Mouse (Mus musculus): Measurements from ENCODE around the gene Mt4. TPM values are rescaled to one million over a fixed set of nuclear protein-coding genes. Genes with fewer than 3 reads are reported as not detected.

Gene Mt4
- polyA plus RNA-seq (2012; ENCODE audit: insufficient read depth, insufficient read length, missing spikeins), result not detected in 2 replicates

GRCm38 (mm10) chr8:94136933-94137332 lies at the start of gene Mt4:
TSS of gene Mt4 (plus strand) at chr8:94137197.
- Histone ChIP-seq H3K4me1 (ENCODE audit: control insufficient read depth, insufficient read depth, insufficient read length, low read length) (no peaks in the 10 kb centered on the region), H3K4me3 (ENCODE audit: insufficient read depth, low read depth, low read length) (no peak within 1 kb of the TSS), H3K27ac (replicated peaks; ENCODE audit: low read depth, low read length) (no peak within 1 kb of the TSS)

- no peaks in the 10 kb centered on the region for H3K4me1 ChIP-seq (ENCODE audit: control insufficient read depth, insufficient read depth, insufficient read length, low read length)
- H3K4me3 ChIP-seq (ENCODE audit: insufficient read depth, low read depth, low read length), result no peak overlapping the region
- H3K27ac ChIP-seq (replicated peaks; ENCODE audit: low read depth, low read length), result no peak overlapping the region
Observed at GRCm38 (mm10) chr8:94087964-94088363, 49.0 kb upstream of the Mt4 start.

- no peaks in the 10 kb centered on the region for H3K4me1 ChIP-seq (ENCODE audit: control insufficient read depth, insufficient read depth, insufficient read length, low read length)
Observed at GRCm38 (mm10) chr8:94089715-94090114, 47.3 kb upstream of the Mt4 start.

GRCm38 (mm10) chr8:94092848-94093247 lies 44.1 kb upstream of the Mt4 start:
- Histone ChIP-seq H3K27ac (replicated peaks; ENCODE audit: low read depth, low read length) (no peak overlapping the region), H3K4me3 (ENCODE audit: insufficient read depth, low read depth, low read length) (no peak overlapping the region), H3K4me1 (ENCODE audit: control insufficient read depth, insufficient read depth, insufficient read length, low read length) (no peaks in the 10 kb centered on the region)

More at GRCm38 (mm10) chr8:94089715-94090114, 47.3 kb upstream of the Mt4 start:
- H3K27ac ChIP-seq (replicated peaks; ENCODE audit: low read depth, low read length), result no peak overlapping the region
- H3K4me3 ChIP-seq (ENCODE audit: insufficient read depth, low read depth, low read length), result no peak overlapping the region

GRCm38 (mm10) chr8:94094281-94094680 lies 42.7 kb upstream of the Mt4 start:
- Histone ChIP-seq H3K27ac (replicated peaks; ENCODE audit: low read depth, low read length) (no peak overlapping the region), H3K4me1 (ENCODE audit: control insufficient read depth, insufficient read depth, insufficient read length, low read length) (no peaks in the 10 kb centered on the region), H3K4me3 (ENCODE audit: insufficient read depth, low read depth, low read length) (no peak overlapping the region)

GRCm38 (mm10) chr8:94098081-94098974 lies 38.7 kb upstream of the Mt4 start, which contains the start of gene Bbs2:
TSS of gene Bbs2 (minus strand) at chr8:94098928.
- Histone ChIP-seq H3K4me1 (ENCODE audit: control insufficient read depth, insufficient read depth, insufficient read length, low read length) (no peaks in the 10 kb centered on the region), H3K27ac (replicated peaks; ENCODE audit: low read depth, low read length) (peak within 1 kb of the TSS; percentile 92), H3K4me3 (ENCODE audit: insufficient read depth, low read depth, low read length) (peak within 1 kb of the TSS; percentile 81)

- H3K4me3 ChIP-seq (ENCODE audit: insufficient read depth, low read depth, low read length), result no peak overlapping the region
- no peaks in the 10 kb centered on the region for H3K4me1 ChIP-seq (ENCODE audit: control insufficient read depth, insufficient read depth, insufficient read length, low read length)
- H3K27ac ChIP-seq (replicated peaks; ENCODE audit: low read depth, low read length), result peak overlapping the region; percentile 92; the same call in 1 of the 2 replicates
Observed at GRCm38 (mm10) chr8:94098996-94099395, 38.0 kb upstream of the Mt4 start.

- H3K27ac ChIP-seq (replicated peaks; ENCODE audit: low read depth, low read length), result no peak overlapping the region
- H3K4me1 ChIP-seq (ENCODE audit: control insufficient read depth, insufficient read depth, insufficient read length, low read length), result no peaks in the 10 kb centered on the region
- no peak overlapping the region for H3K4me3 ChIP-seq (ENCODE audit: insufficient read depth, low read depth, low read length)
Observed at GRCm38 (mm10) chr8:94104146-94104545, 32.9 kb upstream of the Mt4 start.

GRCm38 (mm10) chr8:94107871-94108270 lies 29.1 kb upstream of the Mt4 start:
- no peaks in the 10 kb centered on the region for H3K4me1 ChIP-seq (ENCODE audit: control insufficient read depth, insufficient read depth, insufficient read length, low read length)
- H3K4me3 ChIP-seq (ENCODE audit: insufficient read depth, low read depth, low read length), result no peak overlapping the region
- no peak overlapping the region for H3K27ac ChIP-seq (replicated peaks; ENCODE audit: low read depth, low read length)

- no peak overlapping the region for H3K4me3 ChIP-seq (ENCODE audit: insufficient read depth, low read depth, low read length)
Observed at GRCm38 (mm10) chr8:94109396-94109795, 27.6 kb upstream of the Mt4 start.

GRCm38 (mm10) chr8:94109835-94110234 lies 27.2 kb upstream of the Mt4 start:
- Histone ChIP-seq H3K4me1 (ENCODE audit: control insufficient read depth, insufficient read depth, insufficient read length, low read length) (no peaks in the 10 kb centered on the region), H3K27ac (replicated peaks; ENCODE audit: low read depth, low read length) (no peak overlapping the region), H3K4me3 (ENCODE audit: insufficient read depth, low read depth, low read length) (no peak overlapping the region)

More at GRCm38 (mm10) chr8:94109396-94109795, 27.6 kb upstream of the Mt4 start:
- Histone ChIP-seq H3K27ac (replicated peaks; ENCODE audit: low read depth, low read length) (no peak overlapping the region), H3K4me1 (ENCODE audit: control insufficient read depth, insufficient read depth, insufficient read length, low read length) (no peaks in the 10 kb centered on the region)

- no peaks in the 10 kb centered on the region for H3K4me1 ChIP-seq (ENCODE audit: control insufficient read depth, insufficient read depth, insufficient read length, low read length)
- no peak overlapping the region for H3K27ac ChIP-seq (replicated peaks; ENCODE audit: low read depth, low read length)
- H3K4me3 ChIP-seq (ENCODE audit: insufficient read depth, low read depth, low read length), result no peak overlapping the region
Observed at GRCm38 (mm10) chr8:94110526-94111177, 26.3 kb upstream of the Mt4 start.

- H3K27ac ChIP-seq (replicated peaks; ENCODE audit: low read depth, low read length), result no peak overlapping the region
- H3K4me1 ChIP-seq (ENCODE audit: control insufficient read depth, insufficient read depth, insufficient read length, low read length), result no peaks in the 10 kb centered on the region
- no peak overlapping the region for H3K4me3 ChIP-seq (ENCODE audit: insufficient read depth, low read depth, low read length)
Observed at GRCm38 (mm10) chr8:94113435-94113834, 23.6 kb upstream of the Mt4 start.

- H3K4me1 ChIP-seq (ENCODE audit: control insufficient read depth, insufficient read depth, insufficient read length, low read length), result no peaks in the 10 kb centered on the region
- H3K27ac ChIP-seq (replicated peaks; ENCODE audit: low read depth, low read length), result no peak overlapping the region
- H3K4me3 ChIP-seq (ENCODE audit: insufficient read depth, low read depth, low read length), result no peak overlapping the region
Observed at GRCm38 (mm10) chr8:94113972-94114371, 23.0 kb upstream of the Mt4 start.

- Histone ChIP-seq H3K4me3 (ENCODE audit: insufficient read depth, low read depth, low read length) (no peak overlapping the region), H3K4me1 (ENCODE audit: control insufficient read depth, insufficient read depth, insufficient read length, low read length) (no peaks in the 10 kb centered on the region), H3K27ac (replicated peaks; ENCODE audit: low read depth, low read length) (no peak overlapping the region)
Observed at GRCm38 (mm10) chr8:94118776-94119430, 18.1 kb upstream of the Mt4 start.
